Comparison of ENCODE assay signal across 18 mouse cellular contexts in genomic region chr15:78704824-78705223, GRCm38 (mm10). TPM values are rescaled to one million over a fixed set of nuclear protein-coding genes. Genes with fewer than 3 reads are reported as not detected.
DNase-seq lines count a peak whose midpoint lies in the region; ATAC-seq and TF ChIP-seq lines count a peak whose summit lies in the region.
"Had no signal": no experiment of that assay in that cellular context is flagged by ENCODE, and none has a peak within 500 bp of the region (broad histone marks: within the 10 kb centered on the region; RNA-seq: fewer than 3 reads in every experiment).

No protein-coding gene starts in this region.

- no peak overlapping the region for H3K9ac ChIP-seq in forebrain, postnatal 0 days
- H3K9ac ChIP-seq in forebrain, embryonic 12.5 days: no peak overlapping the region
- H3K9ac ChIP-seq in limb, embryonic 13.5 days: peak overlapping the region; percentile 35; the same call in 1 of the 2 replicates
- no peak overlapping the region for H3K9ac ChIP-seq in MEL (ENCODE audit: control insufficient read depth, low read depth, low read length, poor library complexity, severe bottlenecking)
- H3K9ac ChIP-seq: embryonic facial prominence, embryonic 15.5 days; liver, embryonic 14.5 days had no signal

- no peaks in the 10 kb centered on the region for H3K9me3 ChIP-seq in forebrain, postnatal 0 days (ENCODE audit: low read length)
- no peaks in the 10 kb centered on the region for H3K9me3 ChIP-seq in forebrain, embryonic 12.5 days
- H3K9me3 ChIP-seq in limb, embryonic 13.5 days: no peaks in the 10 kb centered on the region
- no peaks in the 10 kb centered on the region for H3K9me3 ChIP-seq in limb, embryonic 10.5 days (replicated peaks)
- H3K9me3 ChIP-seq in MEL (replicated peaks; ENCODE audit: insufficient read depth, low read length): no peaks in the 10 kb centered on the region
- H3K9me3 ChIP-seq: embryonic facial prominence, embryonic 15.5 days had no signal

- no peaks in the 10 kb centered on the region for H3K36me3 ChIP-seq in forebrain, postnatal 0 days (ENCODE audit: insufficient read depth)
- no peaks in the 10 kb centered on the region for H3K36me3 ChIP-seq in forebrain, embryonic 12.5 days (replicated peaks)
- H3K36me3 ChIP-seq in limb, embryonic 13.5 days: no peaks in the 10 kb centered on the region
- H3K36me3 ChIP-seq in limb, embryonic 10.5 days: no peaks in the 10 kb centered on the region
- peaks cover 0 to 2% of the 10 kb centered on the region in 2 experiments; a peak in 1 of 4 replicates for H3K36me3 ChIP-seq in MEL (ENCODE audit: control insufficient read depth in 1 of 2, insufficient read depth in 2 of 2, low read length in 2 of 2)
- H3K36me3 ChIP-seq: embryonic facial prominence, embryonic 15.5 days had no signal

- peaks cover 1% of the 10 kb centered on the region for H3K4me1 ChIP-seq in forebrain, postnatal 0 days (ENCODE audit: insufficient read depth)
- H3K4me1 ChIP-seq in forebrain, embryonic 12.5 days: peaks cover 11% of the 10 kb centered on the region
- H3K4me1 ChIP-seq in limb, embryonic 13.5 days: no peaks in the 10 kb centered on the region
- peaks cover 5% of the 10 kb centered on the region for H3K4me1 ChIP-seq in limb, embryonic 10.5 days
- peaks cover 0 to 29% of the 10 kb centered on the region in 2 experiments; a peak in 2 of 4 replicates for H3K4me1 ChIP-seq in MEL (ENCODE audit: control insufficient read depth in 1 of 2, insufficient read depth in 2 of 2, low read length in 2 of 2)
- H3K4me1 ChIP-seq: embryonic facial prominence, embryonic 15.5 days had no signal

- H3K4me2 ChIP-seq in forebrain, postnatal 0 days (ENCODE audit: low read depth): no peak overlapping the region
- H3K4me2 ChIP-seq in forebrain, embryonic 12.5 days: no peak overlapping the region
- no peak overlapping the region for H3K4me2 ChIP-seq in limb, embryonic 13.5 days (replicated peaks)
- H3K4me2 ChIP-seq: embryonic facial prominence, embryonic 15.5 days; heart, embryonic 11.5 days had no signal

- no peaks in the 10 kb centered on the region for H3K79me2 ChIP-seq in MEL (ENCODE audit: control insufficient read depth, insufficient read depth, low read length, poor library complexity)

- 0 out of 4 replicates have a peak, but pooled peaks of 1 of the 2 experiments have one; percentile 9 for TF ChIP-seq EP300 in MEL (IDR thresholded peaks at IDR 0.05; ENCODE audit: low read depth in 1 of 2, low read length in 2 of 2)

- TF ChIP-seq CTCF in forebrain, postnatal 0 days (IDR thresholded peaks at IDR 0.05; ENCODE audit: low read depth): no peak
- no peak for TF ChIP-seq CTCF in MEL (IDR thresholded peaks at IDR 0.05 in 2 of 3, conservative IDR thresholded peaks at IDR 0.05 in 1 of 3; ENCODE audit: control insufficient read depth in 1 of 3, insufficient read depth in 1 of 3, low read depth in 2 of 3, low read length in 3 of 3, poor library complexity in 1 of 3, severe bottlenecking in 1 of 3)

- no peak overlapping the region for H3K27ac ChIP-seq in forebrain, postnatal 0 days (ENCODE audit: low read depth, low read length)
- no peak overlapping the region for H3K27ac ChIP-seq in forebrain, embryonic 12.5 days
- no peak overlapping the region for H3K27ac ChIP-seq in limb, embryonic 13.5 days
- H3K27ac ChIP-seq in limb, embryonic 10.5 days: no peak overlapping the region
- H3K27ac ChIP-seq in MEL (ENCODE audit: control insufficient read depth, low read depth, low read length): no peak overlapping the region
- H3K27ac ChIP-seq: embryonic facial prominence, embryonic 15.5 days; liver, embryonic 14.5 days had no signal

- TF ChIP-seq POLR2A in MEL (IDR thresholded peaks at IDR 0.05; ENCODE audit: control insufficient read depth in 1 of 2, insufficient read depth in 1 of 2, low read depth in 1 of 2, low read length in 2 of 2, poor library complexity in 1 of 2): no peak

- H3K4me3 ChIP-seq in forebrain, postnatal 0 days (ENCODE audit: low read depth, low read length): no peak overlapping the region
- H3K4me3 ChIP-seq in forebrain, embryonic 12.5 days (replicated peaks): no peak overlapping the region
- H3K4me3 ChIP-seq in limb, embryonic 13.5 days: no peak overlapping the region
- H3K4me3 ChIP-seq in limb, embryonic 10.5 days: no peak overlapping the region
- no peak overlapping the region for H3K4me3 ChIP-seq in MEL (ENCODE audit: control insufficient read depth in 1 of 2, insufficient read depth in 1 of 2, low read depth in 2 of 2, low read length in 2 of 2)
- H3K4me3 ChIP-seq: embryonic facial prominence, embryonic 15.5 days had no signal

- no peak for TF ChIP-seq RAD21 in MEL (IDR thresholded peaks at IDR 0.05; ENCODE audit: low read depth, low read length)

- H3K27me3 ChIP-seq in forebrain, postnatal 0 days (ENCODE audit: insufficient read depth, low read length): no peaks in the 10 kb centered on the region
- peaks cover 20% of the 10 kb centered on the region for H3K27me3 ChIP-seq in forebrain, embryonic 12.5 days
- peaks cover 29% of the 10 kb centered on the region for H3K27me3 ChIP-seq in limb, embryonic 13.5 days
- H3K27me3 ChIP-seq in limb, embryonic 10.5 days (ENCODE audit: low read depth, poor library complexity, severe bottlenecking): peaks cover 16% of the 10 kb centered on the region
- no peaks in the 10 kb centered on the region for H3K27me3 ChIP-seq in MEL (ENCODE audit: control insufficient read depth in 1 of 2, insufficient read depth in 2 of 2, low read length in 2 of 2)
- H3K27me3 ChIP-seq: embryonic facial prominence, embryonic 15.5 days had no signal

- DNase-seq in forebrain, postnatal 0 days: no peak
- no peak for DNase-seq in limb, embryonic 10.5 days (ENCODE audit: low spot score)
- peak; percentile 57 for DNase-seq in MEL (ENCODE audit: low read depth, low spot score)
- DNase-seq in lung, postnatal 25 days (ENCODE audit: low spot score): peak; percentile 19
- no peak for DNase-seq in spleen, postnatal 36 days (ENCODE audit: low spot score in 2 of 2)
- DNase-seq: adrenal gland, postnatal 14 days; cerebellum, adult 8-10 months; kidney, adult 8-10 months; kidney, postnatal 25 days; midbrain, embryonic 14.5 days; thymus, postnatal 4 days had no signal

- 45% methylated on average over 4 of the region's 4 CpGs for WGBS in forebrain, postnatal 0 days
- WGBS in forebrain, embryonic 12.5 days: 68% methylated on average over 4 of the region's 4 CpGs
- WGBS in limb, embryonic 13.5 days: 69% methylated on average over 4 of the region's 4 CpGs
- 84% methylated on average over 4 of the region's 4 CpGs for WGBS in limb, embryonic 10.5 days

- peak; percentile 58 for ATAC-seq in forebrain, postnatal 0 days
- no peak for ATAC-seq in forebrain, embryonic 12.5 days (ENCODE audit: low FRiP score)
- no peak for ATAC-seq in limb, embryonic 13.5 days (ENCODE audit: low FRiP score, low read depth)
- no peak for ATAC-seq in erythroid progenitor cell, adult 5-6 weeks (replicated peaks; ENCODE audit: low FRiP score, poor library complexity, severe bottlenecking)

TF ChIP-seq in MEL, 35 proteins besides CTCF, POLR2A, EP300 and RAD21:
- TF ChIP-seq GATA1 (IDR thresholded peaks at IDR 0.05; ENCODE audit: low read depth, low read length) (peak; percentile 45; the same call in 1 of the 2 replicates), USF1 (IDR thresholded peaks at IDR 0.05; ENCODE audit: low read depth, low read length) (no peak)

RNA-seq across cellular contexts. Expression of gene Elfn2, which starts 13.7 kb away (rescaled TPM):
- 33.9 and 51.6 TPM in 2 replicates for total RNA-seq in forebrain, postnatal 0 days (2014; rRNA removed)
- polyA plus RNA-seq in forebrain, postnatal 0 days (2015; fragmentation: Nextera tagmentation; extraction: Ambion mirVana): 8.1 and 10.1 TPM in 2 replicates
- polyA plus RNA-seq in forebrain, embryonic 12.5 days (2016; fragmentation: Nextera tagmentation; extraction: Ambion mirVana): 1.2 TPM in 2 replicates
- polyA plus RNA-seq in limb, embryonic 13.5 days (2015; fragmentation: Nextera tagmentation; extraction: Ambion mirVana): 0.05 and 0.11 TPM in 2 replicates
- polyA plus RNA-seq in limb, embryonic 10.5 days (2016; fragmentation: Nextera tagmentation; extraction: Ambion mirVana): not detected in 2 replicates
- total RNA-seq in MEL (2012; rRNA removed): 0.04 and 0.49 TPM in 2 replicates
- polyA plus RNA-seq in MEL (2012; ENCODE audit: insufficient read depth in 1 of 2, insufficient read length in 2 of 2, low read depth in 1 of 2, low replicate concordance in 2 of 2, missing spikeins in 1 of 2): under 1 TPM in 1 of 2 experiments, not detected in 1; 0.15 TPM
- total RNA-seq in erythroid progenitor cell, adult 5-6 weeks (2015; ENCODE audit: low replicate concordance): not detected in 2 replicates
- not detected in 2 replicates for total RNA-seq in erythroid progenitor cell, adult 5-6 weeks (2017; ENCODE audit: low replicate concordance)
- polyA plus RNA-seq: heart, embryonic 11.5 days; limb, embryonic 11.5 days; liver, embryonic 14.5 days had no signal

Comparison
In these comparisons a context has a peak if more than half of its experiments do, and no peak if none do; other contexts are left out.
1. DNase-seq: peak in MEL (single experiment) and lung, postnatal 25 days (single experiment); none in forebrain, postnatal 0 days (single experiment), limb, embryonic 10.5 days (single experiment) and spleen, postnatal 36 days (0 of 2).